ENCODE assay signal across 8 mouse cellular contexts in genomic region chr19:20434541-20434940, GRCm38 (mm10). TPM values are rescaled to one million over a fixed set of nuclear protein-coding genes. Genes with fewer than 3 reads are reported as not detected.
DNase-seq lines count a peak whose midpoint lies in the region; ATAC-seq lines count a peak whose summit lies in the region.

No protein-coding gene starts in this region.

- ATAC-seq in common myeloid progenitor, adult 5-6 weeks (replicated peaks; ENCODE audit: low read depth, poor library complexity, severe bottlenecking), result peak; percentile 97
- peak; percentile 91 for ATAC-seq in granulocyte monocyte progenitor cell, adult 5-6 weeks (replicated peaks; ENCODE audit: poor library complexity, severe bottlenecking)

- DNase-seq in 416B (ENCODE audit: low read depth) (peak; percentile 76), MEL-GATA-1-ER (ENCODE audit: extremely low read depth, low read depth) (peak; percentile 19)
- DNase-seq in kidney, postnatal 25 days, result peak; percentile 56 to 83
- peak; percentile 45 to 63 for DNase-seq in lung, adult 18-20 months
- peak; percentile 72 for DNase-seq in retina, postnatal 1 day
- peak; percentile 40 for DNase-seq in urinary bladder, adult 2 months (ENCODE audit: low spot score)

RNA-seq across cellular contexts. Expression of gene Anxa1, which starts 43.8 kb away (rescaled TPM):
- total RNA-seq in common myeloid progenitor, adult 5-6 weeks (2017), result 125 and 147 TPM in 2 replicates
- 195 and 239 TPM in 2 replicates for total RNA-seq in granulocyte monocyte progenitor cell, adult 5-6 weeks (2014; fragmentation: Nextera tagmentation)
- 534 and 546 TPM in 2 replicates for total RNA-seq in granulocyte monocyte progenitor cell, adult 5-6 weeks (2017)
- 132 and 149 TPM in 2 replicates for polyA plus RNA-seq in urinary bladder, adult 2 months (2012; rRNA removed)

RNA-seq across cellular contexts. Expression of gene Aldh1a1, which starts 58.0 kb away (rescaled TPM):
- 52.0 and 61.9 TPM in 2 replicates for total RNA-seq in common myeloid progenitor, adult 5-6 weeks (2017)
- total RNA-seq in granulocyte monocyte progenitor cell, adult 5-6 weeks (2014; fragmentation: Nextera tagmentation), result 0.11 TPM in 1 of 2 replicates, not detected in the other
- total RNA-seq in granulocyte monocyte progenitor cell, adult 5-6 weeks (2017), result 0.15 and 1.9 TPM in 2 replicates
- 51.9 and 56.5 TPM in 2 replicates for polyA plus RNA-seq in urinary bladder, adult 2 months (2012; rRNA removed)

Comparison
In these comparisons a context has a peak if more than half of its experiments do, and no peak if none do; other contexts are left out.
1. Peak in every context shown above with its lines: DNase-seq and ATAC-seq.
2. DNase-seq: peak in every context shown above with its lines; median percentile 76 in 416B; 72 in retina, postnatal 1 day; 70 in kidney, postnatal 25 days; 54 in lung, adult 18-20 months; 40 in urinary bladder, adult 2 months; 19 in MEL-GATA-1-ER.
3. RNA of gene Aldh1a1, which starts 58.0 kb away (total RNA-seq): 52.0 to 61.9 TPM in common myeloid progenitor, adult 5-6 weeks; 0.11 to 1.9 TPM in granulocyte monocyte progenitor cell, adult 5-6 weeks; every median in the first group is over 10 times any median in the second.